Mouse (Mus musculus) heart, embryonic 12.5 days (tissue): Measurements from ENCODE around the gene Nudt7. TPM values are rescaled to one million over a fixed set of nuclear protein-coding genes. Genes with fewer than 3 reads are reported as not detected.

Experiments used
- ATAC-seq: fragments of 200-750 bp; cut with Nextera tagmentation; 2 replicates; pipeline ENCODE4 v1.8.0; 2017; ENCODE audit warnings: moderate TSS enrichment, moderate library complexity; ENCODE audit not compliant: insufficient number of reproducible peaks, low FRiP score
- H3K27ac ChIP-seq: fragments of 300-500 bp; sonication (generic); 2 replicates; pipeline ENCODE4 v1.5.1; 2016; ENCODE audit warnings: mild to moderate bottlenecking, moderate library complexity; ENCODE audit not compliant: poor library complexity, severe bottlenecking
- H3K27me3 ChIP-seq: fragments of 300-500 bp; sonication (generic); replicated peaks from 2 replicates; pipeline ENCODE4 v1.6.1; 2016; ENCODE audit warnings: mild to moderate bottlenecking, moderate library complexity
- H3K36me3 ChIP-seq: fragments of 300-500 bp; sonication (generic); 2 replicates; pipeline ENCODE4 v1.6.1; 2016; ENCODE audit warnings: mild to moderate bottlenecking, moderate library complexity
- H3K4me1 ChIP-seq: fragments of 300-500 bp; sonication (generic); replicated peaks from 2 replicates; pipeline ENCODE4 v1.6.1; 2016; ENCODE audit warnings: mild to moderate bottlenecking
- H3K4me2 ChIP-seq: fragments of 300-500 bp; sonication (generic); 2 replicates; pipeline ENCODE4 v1.6.1; 2016; ENCODE audit warnings: mild to moderate bottlenecking, moderate library complexity
- H3K4me3 ChIP-seq: fragments of 300-500 bp; sonication (generic); 2 replicates; pipeline ENCODE4 v1.5.1; 2016; ENCODE audit warnings: mild to moderate bottlenecking
- H3K9ac ChIP-seq: fragments of 300-500 bp; sonication (generic); 2 replicates; pipeline ENCODE4 v1.6.1; 2016; ENCODE audit warnings: mild to moderate bottlenecking, moderate library complexity
- H3K9me3 ChIP-seq: fragments of 300-500 bp; sonication (generic); replicated peaks from 2 replicates; pipeline ENCODE4 v1.6.1; 2016; ENCODE audit warnings: mild to moderate bottlenecking, moderate library complexity
- WGBS: fragments of 180-500 bp; shearing (Covaris S2); methylation state at CpG from one replicate; pipeline ENCODE4 v1.1.7; 2016; 5-methylcytosine and 5-hydroxymethylcytosine counted together
- polyA plus RNA-seq: library from polyadenylated mRNA; unstranded; fragments of >200 nt; fragmentation: Nextera tagmentation; extraction: Ambion mirVana; gene quantifications from 2 replicates; pipeline ENCODE4 v1.2.1, GENCODE M21; 2016

Nudt7 gene
- polyA plus RNA-seq, 1 experiment from 2014 or later, result 23.7 TPM

- no peaks in the 10 kb centered on the region; the same call in 1 of the 2 replicates for H3K9me3 ChIP-seq
- H3K27me3 ChIP-seq, result no peaks in the 10 kb centered on the region
- no peak overlapping the region for H3K4me3 ChIP-seq
- no peak overlapping the region for H3K9ac ChIP-seq
- ATAC-seq, result no peak
- H3K27ac ChIP-seq, result no peak overlapping the region
- H3K4me1 ChIP-seq, result no peaks in the 10 kb centered on the region
- no peak overlapping the region for H3K4me2 ChIP-seq
- H3K36me3 ChIP-seq, result peaks cover 13% of the 10 kb centered on the region
- WGBS, result 79% methylated on average over 4 of the region's 4 CpGs
Measured at GRCm38 (mm10) chr8:114143645-114144290, 10.4 kb downstream of the Nudt7 start.

GRCm38 (mm10) chr8:114153311-114154045 lies 20.1 kb downstream of the Nudt7 start:
- ATAC-seq, result no peak
- Histone ChIP-seq H3K9ac (no peak overlapping the region), H3K4me3 (no peak overlapping the region), H3K27me3 (no peaks in the 10 kb centered on the region), H3K4me1 (peaks cover 3% of the 10 kb centered on the region; the same call in 1 of the 2 replicates), H3K36me3 (peaks cover 17% of the 10 kb centered on the region), H3K4me2 (no peak overlapping the region), H3K9me3 (no peaks in the 10 kb centered on the region), H3K27ac (no peak overlapping the region)
- WGBS, result 84% methylated on average over 6 of the region's 6 CpGs

GRCm38 (mm10) chr8:114158586-114158985 lies 25.2 kb downstream of the Nudt7 start:
- Histone ChIP-seq H3K9ac (no peak overlapping the region), H3K4me2 (no peak overlapping the region), H3K27ac (no peak overlapping the region), H3K4me1 (peaks cover 3% of the 10 kb centered on the region; the same call in 1 of the 2 replicates), H3K27me3 (no peaks in the 10 kb centered on the region), H3K36me3 (no peaks in the 10 kb centered on the region), H3K4me3 (no peak overlapping the region), H3K9me3 (no peaks in the 10 kb centered on the region)
- no peak for ATAC-seq
- WGBS, result 66% methylated on average over 2 of the region's 2 CpGs

GRCm38 (mm10) chr8:114159666-114160065 lies 26.3 kb downstream of the Nudt7 start:
- no peak for ATAC-seq
- H3K27me3 ChIP-seq, result no peaks in the 10 kb centered on the region
- WGBS, result 86% methylated on average over 3 of the region's 3 CpGs
- H3K4me3 ChIP-seq, result no peak overlapping the region
- no peak overlapping the region for H3K4me2 ChIP-seq
- H3K9me3 ChIP-seq, result no peaks in the 10 kb centered on the region
- no peak overlapping the region for H3K9ac ChIP-seq
- H3K4me1 ChIP-seq, result peaks cover 3% of the 10 kb centered on the region; the same call in 1 of the 2 replicates
- no peak overlapping the region for H3K27ac ChIP-seq
- no peaks in the 10 kb centered on the region for H3K36me3 ChIP-seq

GRCm38 (mm10) chr8:114163871-114164270 lies 30.5 kb downstream of the Nudt7 start:
- Histone ChIP-seq H3K4me3 (no peak overlapping the region), H3K36me3 (no peaks in the 10 kb centered on the region), H3K9ac (no peak overlapping the region), H3K27me3 (no peaks in the 10 kb centered on the region), H3K4me2 (no peak overlapping the region), H3K4me1 (no peaks in the 10 kb centered on the region), H3K9me3 (0 out of 2 replicates have a peak, but pooled peaks cover 3% of the 10 kb centered on the region), H3K27ac (no peak overlapping the region)
- WGBS, result 74% methylated on average over 3 of the region's 3 CpGs
- ATAC-seq, result no peak

- no peak overlapping the region for H3K4me2 ChIP-seq
- no peaks in the 10 kb centered on the region for H3K27me3 ChIP-seq
- no peaks in the 10 kb centered on the region for H3K4me1 ChIP-seq
- no peaks in the 10 kb centered on the region for H3K36me3 ChIP-seq
- no peak overlapping the region for H3K4me3 ChIP-seq
- 0 out of 2 replicates have a peak, but pooled peaks cover 3% of the 10 kb centered on the region for H3K9me3 ChIP-seq
- ATAC-seq, result no peak
- 84% methylated on average over 6 of the region's 6 CpGs for WGBS
- no peak overlapping the region for H3K27ac ChIP-seq
- no peak overlapping the region for H3K9ac ChIP-seq
Measured at GRCm38 (mm10) chr8:114164444-114165096, 31.2 kb downstream of the Nudt7 start.

GRCm38 (mm10) chr8:114165741-114166140 lies 32.4 kb downstream of the Nudt7 start:
- Histone ChIP-seq H3K9me3 (0 out of 2 replicates have a peak, but pooled peaks cover 3% of the 10 kb centered on the region), H3K9ac (no peak overlapping the region), H3K27me3 (no peaks in the 10 kb centered on the region), H3K27ac (no peak overlapping the region), H3K4me3 (no peak overlapping the region), H3K4me1 (no peaks in the 10 kb centered on the region), H3K36me3 (no peaks in the 10 kb centered on the region), H3K4me2 (no peak overlapping the region)
- ATAC-seq, result no peak
- 76% methylated on average over 2 of the region's 2 CpGs for WGBS

- Histone ChIP-seq H3K9me3 (no peaks in the 10 kb centered on the region), H3K36me3 (no peaks in the 10 kb centered on the region), H3K4me1 (no peaks in the 10 kb centered on the region), H3K4me2 (no peak overlapping the region), H3K9ac (no peak overlapping the region), H3K27ac (no peak overlapping the region), H3K4me3 (no peak overlapping the region), H3K27me3 (no peaks in the 10 kb centered on the region)
- ATAC-seq, result no peak
- 60% methylated on average over 3 of the region's 3 CpGs for WGBS
Measured at GRCm38 (mm10) chr8:114176721-114177120, 43.4 kb downstream of the Nudt7 start.

- Histone ChIP-seq H3K27me3 (no peaks in the 10 kb centered on the region), H3K4me3 (no peak overlapping the region), H3K4me2 (no peak overlapping the region), H3K9me3 (no peaks in the 10 kb centered on the region), H3K27ac (no peak overlapping the region), H3K36me3 (no peaks in the 10 kb centered on the region), H3K4me1 (no peaks in the 10 kb centered on the region), H3K9ac (no peak overlapping the region)
- no peak for ATAC-seq
- 71% methylated on average over 5 of the region's 5 CpGs for WGBS
Measured at GRCm38 (mm10) chr8:114193334-114193733, 60.0 kb downstream of the Nudt7 start.

GRCm38 (mm10) chr8:114198990-114199389 lies 65.6 kb downstream of the Nudt7 start:
- Histone ChIP-seq H3K27me3 (peaks cover 10% of the 10 kb centered on the region), H3K27ac (no peak overlapping the region), H3K9ac (no peak overlapping the region), H3K4me1 (no peaks in the 10 kb centered on the region), H3K4me2 (no peak overlapping the region), H3K4me3 (no peak overlapping the region), H3K9me3 (no peaks in the 10 kb centered on the region), H3K36me3 (no peaks in the 10 kb centered on the region)
- 58% methylated on average over 2 of the region's 2 CpGs for WGBS
- ATAC-seq, result no peak
